Mouse (Mus musculus): ENCODE measurements around the gene Gm10135.

Gene Gm10135

DNA sequence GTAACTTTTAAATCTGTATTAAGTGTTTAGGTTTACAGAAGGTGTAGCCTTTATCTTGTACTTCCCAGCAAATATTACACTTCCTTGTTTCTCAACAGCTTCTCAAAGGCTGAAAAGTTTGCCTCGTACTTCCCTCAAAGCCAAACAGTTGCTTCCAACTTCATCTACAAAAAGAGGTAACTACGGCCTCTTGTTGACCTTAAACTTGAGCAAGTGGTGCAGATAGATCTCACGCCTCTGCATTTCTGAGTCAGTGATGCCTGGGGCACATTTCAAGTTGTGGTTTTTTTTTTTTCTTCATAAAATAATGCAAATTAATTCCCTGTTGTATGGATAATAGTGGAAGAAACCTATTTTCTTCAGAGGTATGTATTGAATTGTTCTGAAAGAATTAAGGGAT is 8.8 kb downstream of the Gm10135 start:
- no peak for DNase-seq (ENCODE audit: low read depth in 2 of 2, low spot score in 2 of 2)

DNA sequence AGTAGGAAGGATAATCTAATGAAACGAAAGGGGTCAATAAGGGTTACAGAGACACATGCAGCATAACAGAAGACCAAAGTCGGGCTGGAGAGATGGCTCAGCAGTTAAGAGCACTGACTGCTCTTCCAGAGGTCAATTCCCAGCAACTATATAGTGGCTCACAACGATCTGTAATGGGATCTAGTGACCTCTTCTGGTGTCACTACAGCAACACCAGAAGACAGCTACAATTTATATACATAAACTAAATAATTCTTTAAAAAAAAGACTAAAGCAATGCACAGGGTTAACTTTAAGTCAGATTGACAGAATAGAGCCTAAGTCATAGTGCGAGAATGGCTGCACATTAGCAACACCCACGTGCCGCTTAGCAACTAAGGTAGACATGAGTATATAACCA is 14.4 kb downstream of the Gm10135 start:
- DNase-seq (ENCODE audit: low read depth in 2 of 2, low spot score in 2 of 2) = no peak

DNA sequence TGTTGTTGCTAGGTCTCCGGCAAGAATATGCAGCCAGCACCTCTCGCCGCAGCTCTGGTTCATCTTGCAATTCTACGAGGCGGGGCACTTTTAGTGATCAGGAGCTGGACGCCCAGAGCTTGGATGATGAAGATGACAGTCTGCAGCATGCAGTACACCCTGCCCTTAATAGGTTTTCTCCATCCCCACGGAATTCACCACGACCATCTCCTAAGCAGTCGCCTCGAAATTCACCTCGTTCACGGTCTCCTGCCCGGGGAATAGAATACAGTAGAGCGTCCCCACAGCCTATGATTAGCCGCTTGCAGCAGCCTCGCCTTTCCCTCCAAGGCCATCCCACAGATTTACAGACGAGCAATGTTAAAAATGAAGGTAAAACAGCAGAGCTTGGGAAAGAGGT is 17.2 kb downstream of the Gm10135 start:
- DNase-seq (ENCODE audit: low read depth in 2 of 2, low spot score in 2 of 2) = no peak

DNA sequence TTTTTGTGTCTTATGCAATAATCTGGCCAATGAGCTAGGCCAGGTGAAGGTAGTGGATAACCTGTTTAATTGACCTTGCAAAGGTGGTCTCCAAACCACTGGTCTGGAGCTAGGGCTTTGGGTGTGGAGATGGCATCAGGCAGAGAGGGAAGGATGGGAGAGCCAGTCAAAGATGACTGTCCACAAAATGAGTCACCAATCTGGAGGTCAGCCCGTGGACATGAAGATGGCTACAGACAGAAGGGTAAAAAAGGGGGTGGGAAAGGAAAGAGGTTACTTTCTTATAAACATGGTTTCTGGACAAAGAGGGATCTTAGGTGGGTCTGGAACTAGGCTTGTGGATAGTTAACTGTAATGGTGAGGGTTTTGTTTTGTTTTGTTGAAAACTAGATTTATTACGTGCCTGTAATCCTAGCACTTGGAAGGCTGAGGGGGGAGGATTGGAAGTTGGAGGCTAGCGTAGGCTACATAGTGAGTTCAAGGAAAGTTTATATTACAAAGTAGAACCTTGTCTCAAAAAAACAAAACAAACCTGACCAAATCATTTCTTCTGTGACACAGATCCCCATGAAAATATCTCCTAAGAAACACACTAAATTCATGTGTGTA is 20.4 kb downstream of the Gm10135 start:
- DNase-seq (ENCODE audit: low read depth in 2 of 2, low spot score in 2 of 2) = no peak

DNA sequence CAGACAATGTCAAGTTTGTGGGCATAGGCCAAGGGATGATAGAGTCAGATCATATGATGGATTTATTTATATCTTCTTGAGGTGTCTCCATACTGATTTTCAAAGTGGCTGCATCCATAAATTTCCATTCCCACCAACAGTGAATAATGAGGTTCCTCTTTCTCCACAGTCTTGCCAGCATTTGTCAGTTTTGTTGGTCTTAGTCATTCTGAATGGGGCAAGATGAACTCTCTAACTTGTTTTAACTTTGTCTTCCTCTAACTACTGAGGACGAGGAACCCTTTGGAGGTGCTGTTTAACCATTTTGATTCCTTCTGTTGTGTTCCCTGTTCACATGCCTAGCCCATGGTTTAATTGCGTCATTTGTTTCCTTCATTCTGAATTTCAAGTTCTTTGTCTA is 24.2 kb downstream of the Gm10135 start:
- no peak for DNase-seq (ENCODE audit: low read depth in 2 of 2, low spot score in 2 of 2)

DNA sequence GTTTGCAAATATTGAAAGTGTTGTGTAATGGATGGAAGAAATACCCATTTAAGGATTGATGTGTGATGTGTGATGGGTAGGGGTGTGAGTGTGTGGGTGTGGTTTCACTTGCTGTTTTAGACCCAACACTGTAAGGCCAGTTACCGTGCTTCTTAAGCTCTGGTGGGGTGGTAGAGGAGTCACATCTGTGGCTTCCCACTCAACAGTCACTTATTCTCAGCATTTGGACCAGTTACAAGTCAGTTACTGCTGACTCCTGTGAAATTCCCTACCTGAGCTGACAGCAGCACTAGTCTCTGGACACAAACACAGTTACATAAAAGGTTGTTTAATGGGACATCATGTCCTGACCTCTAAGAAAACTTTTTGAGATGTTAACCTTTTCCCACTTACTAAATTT is 26.4 kb downstream of the Gm10135 start:
- DNase-seq (ENCODE audit: low read depth in 2 of 2, low spot score in 2 of 2) = no peak

DNA sequence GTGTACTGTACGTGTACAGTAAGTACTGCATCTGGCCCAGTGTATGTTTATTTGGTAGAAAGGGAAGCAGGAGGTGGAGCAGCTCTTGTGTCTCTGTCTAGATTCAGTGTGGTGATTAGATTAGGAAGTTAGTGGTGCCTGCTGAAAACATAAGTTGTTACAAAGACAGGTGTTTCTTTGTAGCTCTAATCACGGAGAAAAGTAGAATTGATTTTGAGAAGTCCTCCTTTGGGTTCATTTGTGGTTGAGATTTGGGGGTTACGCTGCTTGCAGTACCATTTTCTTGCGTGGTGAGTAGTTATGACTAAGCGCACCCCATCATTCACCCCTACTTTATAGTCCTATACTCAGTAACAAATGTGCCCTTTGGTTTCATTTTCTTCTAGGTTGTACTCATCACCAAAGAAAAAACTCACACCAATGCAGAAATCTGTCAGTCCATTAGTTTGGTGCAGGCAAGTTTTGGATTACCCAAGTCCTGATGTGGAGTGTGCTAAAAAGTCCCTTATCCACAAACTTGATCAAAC is 33.5 kb downstream of the Gm10135 start:
- DNase-seq (ENCODE audit: low read depth in 2 of 2, low spot score in 2 of 2) = no peak

DNA sequence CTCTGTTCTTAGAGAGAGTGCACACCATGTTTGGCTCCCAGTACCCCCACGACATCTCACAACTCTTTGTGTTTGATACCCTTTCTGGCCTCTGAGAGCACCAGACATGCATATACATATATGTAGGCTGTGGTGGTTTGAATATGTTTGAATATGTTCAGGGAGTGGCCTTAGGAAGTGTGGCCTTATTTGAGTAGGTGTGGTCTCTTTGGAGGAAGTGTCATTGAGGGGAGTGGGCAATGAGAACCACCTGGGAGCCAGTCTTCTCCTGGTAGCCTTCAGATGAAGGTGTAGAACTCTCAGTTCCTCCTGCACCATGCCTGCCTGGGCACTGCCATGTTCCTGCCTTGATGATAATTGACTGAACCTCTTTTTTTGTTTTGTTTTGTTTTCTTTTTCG is 35.2 kb downstream of the Gm10135 start:
- no peak for DNase-seq (ENCODE audit: low read depth in 2 of 2, low spot score in 2 of 2)

DNA sequence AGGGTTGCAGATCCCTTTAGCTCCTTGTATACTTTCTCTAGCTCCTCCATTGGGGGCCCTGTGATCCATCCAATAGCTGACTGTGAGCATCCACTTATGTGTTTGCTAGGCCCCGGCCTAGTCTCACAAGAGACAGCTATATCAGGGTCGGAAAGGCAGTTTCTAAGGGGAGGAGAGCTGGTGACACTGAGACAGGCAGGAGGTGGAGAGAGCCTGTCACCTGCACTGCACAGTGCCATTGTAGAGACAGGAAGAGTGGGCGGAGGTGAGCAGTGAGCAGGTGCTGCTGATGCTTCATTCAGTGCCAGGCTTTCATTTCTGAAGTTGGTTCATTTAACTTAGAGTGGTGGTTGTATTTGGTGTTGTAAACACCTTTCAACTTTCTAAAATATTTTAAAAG is 36.1 kb downstream of the Gm10135 start:
- peak in 1 of 2 experiments; percentile 31 for DNase-seq (ENCODE audit: low read depth in 2 of 2, low spot score in 2 of 2)

DNA sequence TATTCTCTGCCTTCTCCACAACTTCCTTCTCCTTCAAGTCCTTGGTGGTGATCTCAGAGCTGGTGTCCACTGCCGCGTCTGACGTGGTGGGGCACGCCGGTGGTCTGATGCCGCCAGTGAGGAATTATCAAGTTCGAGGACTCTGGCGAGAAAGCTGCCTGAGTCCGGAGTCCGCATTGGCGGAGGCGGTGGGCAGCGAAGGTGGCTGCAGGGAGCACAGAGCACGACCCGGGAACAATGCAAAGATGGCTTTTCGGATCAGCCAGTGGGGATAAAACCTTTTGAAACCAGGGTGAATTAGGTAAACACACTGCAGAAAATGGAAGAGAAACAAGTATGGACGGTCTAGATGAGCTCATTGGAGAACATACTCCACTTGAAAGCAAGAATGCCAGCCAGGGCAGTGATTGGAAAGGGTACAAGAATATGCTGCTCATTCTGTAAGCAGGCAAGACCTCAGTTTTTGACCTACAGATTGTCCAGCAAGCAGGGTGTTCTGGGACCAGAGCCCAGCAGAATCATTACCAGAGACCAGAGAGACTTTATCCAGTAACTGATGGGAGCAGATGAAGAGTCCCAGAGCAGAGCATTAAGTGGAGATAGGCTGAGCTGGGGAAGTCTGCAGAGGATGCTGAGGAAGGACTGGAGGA is 41.4 kb downstream of the Gm10135 start:
- DNase-seq (ENCODE audit: low read depth in 2 of 2, low spot score in 2 of 2) = no peak

DNA sequence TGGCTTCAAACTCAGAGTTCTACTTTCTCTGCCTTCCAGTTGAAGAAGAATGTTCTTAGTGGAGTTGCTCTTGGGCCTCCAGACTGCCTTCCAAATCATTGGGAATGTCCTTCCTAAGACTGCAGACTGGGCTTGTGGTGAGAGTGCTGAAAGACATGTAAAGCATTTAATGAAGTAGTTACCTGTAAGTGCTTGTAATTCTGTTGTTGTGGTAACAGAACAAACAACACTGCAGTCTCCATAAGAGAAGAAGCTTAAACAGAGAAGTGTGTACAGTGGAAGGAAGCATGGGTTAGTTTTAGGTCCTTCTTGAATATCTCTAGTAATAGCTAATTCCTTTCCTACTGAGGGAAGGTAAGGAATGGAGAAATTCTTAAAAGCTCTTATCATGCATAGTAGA is 47.4 kb downstream of the Gm10135 start:
- no peak for DNase-seq (ENCODE audit: low read depth in 2 of 2, low spot score in 2 of 2)

DNA sequence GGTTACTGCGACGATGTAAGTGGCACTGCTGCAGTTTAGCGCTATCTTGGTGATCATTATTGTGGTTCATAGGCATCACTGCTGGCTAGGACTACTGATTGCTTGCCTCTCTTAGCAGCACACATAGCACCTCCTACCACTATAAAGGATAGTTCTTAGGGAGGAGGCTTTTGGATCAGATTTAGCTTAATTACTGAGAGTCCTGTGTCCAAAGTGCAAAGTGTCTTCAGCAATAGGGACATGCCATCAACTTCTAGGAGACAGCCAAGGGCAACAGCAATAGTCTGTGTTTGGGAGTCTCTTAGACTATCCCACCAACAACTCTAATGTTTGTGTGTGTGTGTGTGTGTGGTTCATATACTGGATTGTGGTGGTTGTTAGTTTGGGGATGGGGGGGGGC is 51.7 kb downstream of the Gm10135 start:
- no peak for DNase-seq (ENCODE audit: low read depth in 2 of 2, low spot score in 2 of 2)

DNA sequence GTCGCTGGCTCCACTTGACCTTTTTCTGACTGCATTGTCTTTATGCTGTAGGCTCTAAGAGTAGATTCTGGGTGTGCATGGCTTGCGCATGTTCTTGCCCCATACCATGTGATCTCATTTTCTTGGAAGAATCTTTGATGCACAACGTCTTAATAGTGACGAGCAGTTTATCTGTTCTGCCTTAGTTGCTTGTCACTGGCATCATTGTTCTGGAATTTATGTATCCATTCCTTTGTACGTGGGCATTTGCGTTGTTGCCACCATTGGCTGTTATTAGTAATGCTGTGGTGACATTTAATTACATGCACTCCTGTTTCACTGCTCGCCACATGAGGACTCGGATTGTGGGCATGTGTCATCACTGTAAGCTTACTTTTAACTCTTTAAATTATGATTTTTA is 53.3 kb downstream of the Gm10135 start:
- no peak for DNase-seq (ENCODE audit: low read depth in 2 of 2, low spot score in 2 of 2)

DNA sequence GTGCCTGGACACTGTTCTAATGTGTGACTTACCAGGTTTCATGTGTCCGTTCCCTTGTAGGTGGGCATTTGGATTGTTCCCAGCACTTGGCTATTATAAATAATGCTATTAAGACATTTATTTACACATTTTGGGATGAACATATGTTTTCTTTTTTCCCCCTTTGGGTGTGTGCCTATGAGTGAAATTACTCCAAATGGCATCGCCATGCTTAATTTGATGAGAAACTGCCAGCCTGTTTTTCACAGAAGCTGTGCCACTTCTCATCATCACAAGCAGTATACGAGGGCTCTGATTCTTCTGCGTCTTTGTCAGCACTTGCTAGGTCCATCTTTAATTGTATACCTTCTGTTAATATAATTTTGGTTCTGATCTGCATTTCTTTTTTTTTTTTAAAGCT is 54.1 kb downstream of the Gm10135 start:
- no peak for DNase-seq (ENCODE audit: low read depth in 2 of 2, low spot score in 2 of 2)

DNA sequence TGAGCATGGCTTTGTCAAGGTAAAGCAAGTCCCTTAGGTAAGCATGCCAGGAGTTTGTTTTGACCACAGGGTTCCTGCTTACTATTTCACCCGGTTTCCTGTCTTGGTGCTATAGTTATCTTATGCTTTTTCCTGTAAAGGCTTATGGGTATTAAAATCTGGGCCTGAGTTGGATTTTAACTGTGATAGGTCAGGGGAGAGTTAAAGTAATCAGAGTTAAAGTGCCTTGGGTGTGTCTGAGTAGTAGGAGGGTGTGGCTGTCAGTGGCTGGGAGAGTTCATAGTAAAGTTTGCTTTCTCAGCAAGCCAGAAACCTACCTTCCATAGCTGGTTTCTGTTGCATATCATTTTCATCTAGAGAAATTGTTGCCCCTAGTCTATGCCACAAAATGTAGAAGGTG is 57.7 kb downstream of the Gm10135 start:
- DNase-seq (ENCODE audit: low read depth in 2 of 2, low spot score in 2 of 2) = no peak

DNA sequence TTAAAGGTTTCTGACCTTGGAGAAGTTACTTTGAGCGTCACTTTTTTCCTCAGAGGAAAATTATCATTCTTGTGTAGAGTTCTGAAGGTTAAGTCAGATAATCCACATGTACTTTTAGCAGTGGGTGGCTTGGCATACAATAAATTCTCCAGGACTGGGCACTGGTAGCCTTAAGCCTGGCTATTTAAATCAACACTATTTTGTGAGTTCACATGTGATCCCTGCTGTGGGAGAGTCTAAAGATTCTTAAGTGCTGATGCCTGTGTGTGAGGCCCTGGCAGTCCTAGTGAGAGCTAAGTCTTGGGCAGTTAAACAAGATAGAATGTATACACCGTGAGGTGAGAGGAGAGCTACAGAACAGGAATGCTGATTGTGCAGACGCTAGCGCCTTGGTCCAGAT is 58.5 kb downstream of the Gm10135 start:
- no peak for DNase-seq (ENCODE audit: low read depth in 2 of 2, low spot score in 2 of 2)
